Mouse (Mus musculus) kidney, postnatal 0 days (tissue): ENCODE results near the gene Fgfr4. TPM values are rescaled to one million over a fixed set of nuclear protein-coding genes. Genes with fewer than 3 reads are reported as not detected.

ENCODE experiments used
- ATAC-seq: fragments of 200-750 bp; cut with Nextera tagmentation; replicated peaks from 2 replicates; pipeline ENCODE4 v1.8.0; 2017; ENCODE audit warnings: low read depth, moderate number of reproducible peaks, moderate TSS enrichment, moderate library complexity; ENCODE audit not compliant: low FRiP score
- DNase-seq: peaks from one replicate; pipeline ENCODE4 v3.0.0-alpha.2; 2016; ENCODE audit warnings: low spot score
- H3K27ac ChIP-seq: fragments of 300-500 bp; sonication (generic); 2 replicates; pipeline ENCODE4 v1.5.1; 2014; ENCODE audit warnings: mild to moderate bottlenecking
- H3K27me3 ChIP-seq: fragments of 300-500 bp; sonication (generic); 2 replicates; pipeline ENCODE4 v1.6.1; 2014; ENCODE audit warnings: low read length, mixed read lengths; ENCODE audit not compliant: insufficient read depth
- H3K36me3 ChIP-seq: fragments of 300-500 bp; sonication (generic); 2 replicates; pipeline ENCODE4 v1.6.1; 2014; ENCODE audit warnings: low read length, mixed read lengths; ENCODE audit not compliant: insufficient read depth
- H3K4me1 ChIP-seq: fragments of 300-500 bp; sonication (generic); replicated peaks from 2 replicates; pipeline ENCODE4 v1.6.1; 2014; ENCODE audit warnings: antibody characterized with exemption, low read length, mixed read lengths; ENCODE audit not compliant: insufficient read depth
- H3K4me2 ChIP-seq: fragments of 300-500 bp; sonication (generic); 2 replicates; pipeline ENCODE4 v1.6.1; 2014; ENCODE audit warnings: mild to moderate bottlenecking, low read length, moderate library complexity, mixed read lengths
- H3K4me3 ChIP-seq: fragments of 300-500 bp; sonication (generic); replicated peaks from 2 replicates; pipeline ENCODE4 v1.5.1; 2014; ENCODE audit warnings: low read depth, low read length
- H3K9ac ChIP-seq: fragments of 300-500 bp; sonication (generic); 2 replicates; pipeline ENCODE4 v1.6.1; 2014; ENCODE audit warnings: low read depth, low read length
- H3K9me3 ChIP-seq: fragments of 300-500 bp; sonication (generic); replicated peaks from 2 replicates; pipeline ENCODE4 v1.6.1; 2016; ENCODE audit warnings: low read length, inconsistent platforms, mixed read lengths
- CTCF ChIP-seq: IDR thresholded peaks from 2 replicates; pipeline ENCODE4 v1.5.1; 2016; ENCODE audit warnings: antibody characterized with exemption, low read depth, mild to moderate bottlenecking, moderate library complexity
- WGBS: fragments of 180-500 bp; shearing (Covaris S2); extraction: QIAGEN DNeasy Blood & Tissue Kit; methylation state at CpG from one replicate; pipeline ENCODE4 v1.1.7; 2014; 5-methylcytosine and 5-hydroxymethylcytosine counted together
- polyA plus RNA-seq: library from polyadenylated mRNA; unstranded; fragments of >200 nt; fragmentation: Nextera tagmentation; extraction: Ambion mirVana; gene quantifications from 2 replicates; pipeline ENCODE4 v1.2.1, GENCODE M21; 2015

The Fgfr4 gene
- polyA plus RNA-seq, 1 experiment from 2014 or later: 14.6 TPM

- peak overlapping the region; percentile 24; the same call in 1 of the 2 replicates for H3K9ac ChIP-seq
- peak; percentile 38; the same call in 1 of the 2 replicates for ATAC-seq
- H3K36me3 ChIP-seq: no peaks in the 10 kb centered on the region
- peak; percentile 56 for DNase-seq
- H3K27me3 ChIP-seq: no peaks in the 10 kb centered on the region
- no peak overlapping the region for H3K4me3 ChIP-seq
- 13% methylated on average over 26 of the region's 26 CpGs for WGBS
- H3K9me3 ChIP-seq: no peaks in the 10 kb centered on the region
- H3K4me1 ChIP-seq: peaks cover 17% of the 10 kb centered on the region; the same call in 1 of the 2 replicates
- H3K4me2 ChIP-seq: peak overlapping the region; percentile 30
- H3K27ac ChIP-seq: peak overlapping the region; percentile 71
- no peak for TF ChIP-seq CTCF
These were observed 19.3 kb downstream of the Fgfr4 start for GRCm38 (mm10) chr13:55171517-55172335.

GRCm38 (mm10) chr13:55172336-55172770, 19.9 kb downstream of the Fgfr4 start:
- 44% methylated on average over 7 of the region's 7 CpGs for WGBS
- Histone ChIP-seq H3K9ac (no peak overlapping the region), H3K4me1 (peaks cover 17% of the 10 kb centered on the region; the same call in 1 of the 2 replicates), H3K36me3 (no peaks in the 10 kb centered on the region), H3K4me2 (peak overlapping the region; percentile 30), H3K9me3 (no peaks in the 10 kb centered on the region), H3K4me3 (no peak overlapping the region), H3K27me3 (no peaks in the 10 kb centered on the region), H3K27ac (no peak overlapping the region; the same call in 1 of the 2 replicates)
- no peak for DNase-seq
- ATAC-seq: no peak
- TF ChIP-seq CTCF: no peak

GRCm38 (mm10) chr13:55174347-55174746, 21.9 kb downstream of the Fgfr4 start:
- WGBS: 78% methylated on average over 11 of the region's 11 CpGs
- Histone ChIP-seq H3K9me3 (no peaks in the 10 kb centered on the region), H3K9ac (no peak overlapping the region), H3K4me1 (peaks cover 9% of the 10 kb centered on the region; the same call in 1 of the 2 replicates), H3K36me3 (no peaks in the 10 kb centered on the region), H3K27me3 (no peaks in the 10 kb centered on the region), H3K27ac (no peak overlapping the region), H3K4me2 (no peak overlapping the region), H3K4me3 (no peak overlapping the region)
- no peak for DNase-seq
- no peak for ATAC-seq
- no peak for TF ChIP-seq CTCF

GRCm38 (mm10) chr13:55176265-55176664, 23.8 kb downstream of the Fgfr4 start:
- ATAC-seq (no peak), DNase-seq (no peak)
- Histone ChIP-seq H3K9me3 (no peaks in the 10 kb centered on the region), H3K27me3 (no peaks in the 10 kb centered on the region), H3K36me3 (no peaks in the 10 kb centered on the region), H3K4me2 (no peak overlapping the region), H3K27ac (no peak overlapping the region), H3K4me3 (no peak overlapping the region), H3K9ac (no peak overlapping the region), H3K4me1 (peaks cover 9% of the 10 kb centered on the region; the same call in 1 of the 2 replicates)
- 73% methylated on average over 6 of the region's 6 CpGs for WGBS
- no peak for TF ChIP-seq CTCF

- Histone ChIP-seq H3K9me3 (no peaks in the 10 kb centered on the region), H3K4me2 (no peak overlapping the region), H3K36me3 (no peaks in the 10 kb centered on the region), H3K4me3 (no peak overlapping the region), H3K27me3 (no peaks in the 10 kb centered on the region), H3K4me1 (no peaks in the 10 kb centered on the region), H3K9ac (no peak overlapping the region), H3K27ac (no peak overlapping the region)
- TF ChIP-seq CTCF: peak; percentile 63
- ATAC-seq: no peak
- WGBS: 64% methylated on average over 4 of the region's 4 CpGs
- DNase-seq: no peak
These were observed 25.6 kb downstream of the Fgfr4 start for GRCm38 (mm10) chr13:55177903-55178496.

GRCm38 (mm10) chr13:55178556-55178955, 26.1 kb downstream of the Fgfr4 start:
- WGBS: 37% methylated on average over 2 of the region's 2 CpGs
- Histone ChIP-seq H3K9me3 (no peaks in the 10 kb centered on the region), H3K9ac (no peak overlapping the region), H3K4me1 (no peaks in the 10 kb centered on the region), H3K27ac (no peak overlapping the region), H3K36me3 (no peaks in the 10 kb centered on the region), H3K4me3 (no peak overlapping the region), H3K4me2 (no peak overlapping the region), H3K27me3 (no peaks in the 10 kb centered on the region)
- ATAC-seq (no peak), DNase-seq (peak; percentile 77)
- TF ChIP-seq CTCF: peak; percentile 92
